Comparison of ENCODE assay signal across 8 mouse cellular contexts in the genomic region with DNA sequence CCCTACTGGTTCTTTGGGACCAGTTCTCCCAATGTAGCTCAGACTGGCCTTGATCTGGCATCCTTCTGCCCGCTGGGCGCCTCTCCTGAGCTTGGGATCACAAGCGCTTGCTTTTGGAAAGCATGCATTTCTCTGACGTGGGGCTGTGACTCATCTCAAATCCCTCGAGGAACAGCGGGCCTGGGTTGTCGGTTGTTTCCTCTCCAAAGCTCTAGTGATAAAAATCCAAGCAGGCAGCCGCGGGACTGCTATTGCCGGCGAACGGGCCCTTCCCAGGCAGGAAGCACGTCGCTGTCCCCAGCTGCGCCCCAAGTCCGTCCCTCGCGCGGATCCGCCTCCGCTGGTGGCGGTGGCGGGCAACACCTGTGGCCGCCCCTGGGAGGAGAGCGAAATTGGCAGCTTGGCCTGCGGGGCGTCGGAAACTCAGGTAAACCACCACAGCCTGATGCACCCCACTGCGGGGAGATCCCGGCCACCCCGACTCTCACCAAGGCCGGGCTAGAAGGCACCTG. TPM values are rescaled to one million over a fixed set of nuclear protein-coding genes. Genes with fewer than 3 reads are reported as not detected.
DNase-seq lines count a peak whose midpoint lies in the region; ATAC-seq and TF ChIP-seq lines count a peak whose summit lies in the region.

No protein-coding gene starts in this region.

- DNase-seq in adrenal gland, postnatal 36 days: peak; percentile 84 to 89
- peak; percentile 85 for DNase-seq in embryonic facial prominence, embryonic 14.5 days (ENCODE audit: low spot score)
- DNase-seq in heart, adult 2 months: peak; percentile 86 to 89
- peak; percentile 87 for DNase-seq in kidney, adult 2 months
- peak; percentile 76 for DNase-seq in skeletal muscle tissue, adult 2 months (ENCODE audit: low read depth, low spot score)
- DNase-seq in yolk sac, embryonic 10.5 days (ENCODE audit: low spot score): peak; percentile 65

- no peak; the same call in 1 of the 2 replicates for TF ChIP-seq POLR2A in heart, adult 2 months (IDR thresholded peaks at IDR 0.05; ENCODE audit: insufficient read depth, low read depth, low read length)
- no peak for TF ChIP-seq POLR2A in kidney, adult 2 months (IDR thresholded peaks at IDR 0.05; ENCODE audit: low read depth, low read length)

- peak; percentile 70 for ATAC-seq in embryonic facial prominence, embryonic 14.5 days (ENCODE audit: low read depth)
- no peak for ATAC-seq in limb, embryonic 12.5 days (ENCODE audit: insufficient number of reproducible peaks, insufficient read depth, low FRiP score, low TSS enrichment, low read depth)
- peak; percentile 82 for ATAC-seq in midbrain, embryonic 13.5 days

- no peak; the same call in 1 of the 2 replicates for TF ChIP-seq EP300 in heart, adult 2 months (IDR thresholded peaks at IDR 0.05; ENCODE audit: insufficient read depth, low read depth, low read length)

- H3K27ac ChIP-seq in embryonic facial prominence, embryonic 14.5 days (replicated peaks; ENCODE audit: low read depth, low read length): peak overlapping the region; percentile 16; the same call in 1 of the 2 replicates
- peak overlapping the region; percentile 68 for H3K27ac ChIP-seq in heart, adult 2 months
- H3K27ac ChIP-seq in kidney, adult 2 months (ENCODE audit: insufficient read depth, low read depth, low read length): peak overlapping the region; percentile 21; the same call in 1 of the 2 replicates
- H3K27ac ChIP-seq in limb, embryonic 12.5 days: no peak overlapping the region
- peak overlapping the region; percentile 32; the same call in 1 of the 2 replicates for H3K27ac ChIP-seq in midbrain, embryonic 13.5 days

- H3K79me2 ChIP-seq in heart, adult 2 months (replicated peaks; ENCODE audit: control insufficient read depth, insufficient read depth, low read length): no peaks in the 10 kb centered on the region

- 1% methylated on average over 31 of the region's 32 CpGs for WGBS in embryonic facial prominence, embryonic 14.5 days
- WGBS in heart, adult 2 months: under 1% methylated on average over 32 of the region's 32 CpGs
- WGBS in kidney, adult 2 months: under 1% methylated on average over 32 of the region's 32 CpGs
- WGBS in limb, embryonic 12.5 days: 2% methylated on average over 32 of the region's 32 CpGs
- WGBS in midbrain, embryonic 13.5 days: under 1% methylated on average over 32 of the region's 32 CpGs

- H3K4me1 ChIP-seq in embryonic facial prominence, embryonic 14.5 days (ENCODE audit: control insufficient read depth, insufficient read depth, low read length): no peaks in the 10 kb centered on the region; the same call in 1 of the 2 replicates
- H3K4me1 ChIP-seq in heart, adult 2 months (ENCODE audit: control insufficient read depth, insufficient read depth, low read length): peaks cover 1% of the 10 kb centered on the region
- H3K4me1 ChIP-seq in kidney, adult 2 months (ENCODE audit: control insufficient read depth, insufficient read depth, low read length): no peaks in the 10 kb centered on the region
- H3K4me1 ChIP-seq in limb, embryonic 12.5 days (replicated peaks): peaks cover 9% of the 10 kb centered on the region
- peaks cover 13% of the 10 kb centered on the region for H3K4me1 ChIP-seq in midbrain, embryonic 13.5 days (replicated peaks)

- no peaks in the 10 kb centered on the region for H3K27me3 ChIP-seq in embryonic facial prominence, embryonic 14.5 days (replicated peaks; ENCODE audit: control insufficient read depth, insufficient read depth, low read length)
- H3K27me3 ChIP-seq in heart, adult 2 months (ENCODE audit: control insufficient read depth, insufficient read depth, low read length): no peaks in the 10 kb centered on the region
- H3K27me3 ChIP-seq in kidney, adult 2 months (replicated peaks; ENCODE audit: control insufficient read depth, insufficient read depth, low read length): no peaks in the 10 kb centered on the region
- H3K27me3 ChIP-seq in limb, embryonic 12.5 days: 0 out of 2 replicates have a peak, but pooled peaks cover 3% of the 10 kb centered on the region
- no peaks in the 10 kb centered on the region for H3K27me3 ChIP-seq in midbrain, embryonic 13.5 days

- H3K4me3 ChIP-seq in embryonic facial prominence, embryonic 14.5 days (ENCODE audit: low read depth, low read length): peak overlapping the region; percentile 42
- peak overlapping the region; percentile 70 for H3K4me3 ChIP-seq in heart, adult 2 months
- peak overlapping the region; percentile 56 for H3K4me3 ChIP-seq in kidney, adult 2 months (ENCODE audit: insufficient read depth, low read depth, low read length)
- peak overlapping the region; percentile 52 for H3K4me3 ChIP-seq in limb, embryonic 12.5 days (replicated peaks)
- H3K4me3 ChIP-seq in midbrain, embryonic 13.5 days (replicated peaks): peak overlapping the region; percentile 41

- intact Hi-C loops in heart, adult 2 months (cut with DNase I): loop anchor here (1.0 to 2.0 kb wide), 2 partner anchors 109 to 195 kb away; no protein-coding TSS in a partner anchor

- no peaks in the 10 kb centered on the region for H3K9me3 ChIP-seq in embryonic facial prominence, embryonic 14.5 days (ENCODE audit: control insufficient read depth, low read length)
- H3K9me3 ChIP-seq in limb, embryonic 12.5 days: no peaks in the 10 kb centered on the region
- no peaks in the 10 kb centered on the region for H3K9me3 ChIP-seq in midbrain, embryonic 13.5 days

- peak; percentile 63 for TF ChIP-seq CTCF in heart, adult 2 months (IDR thresholded peaks at IDR 0.05)
- TF ChIP-seq CTCF in kidney, adult 2 months (conservative IDR thresholded peaks at IDR 0.05; ENCODE audit: insufficient read depth, insufficient read length, low read depth, low read length): no peak

- H3K36me3 ChIP-seq in embryonic facial prominence, embryonic 14.5 days (ENCODE audit: control insufficient read depth, insufficient read depth, low read length): peaks cover 31% of the 10 kb centered on the region
- H3K36me3 ChIP-seq in heart, adult 2 months (ENCODE audit: control insufficient read depth, insufficient read depth, low read length): no peaks in the 10 kb centered on the region
- H3K36me3 ChIP-seq in kidney, adult 2 months (ENCODE audit: control insufficient read depth, insufficient read depth, low read length): no peaks in the 10 kb centered on the region
- peaks cover 36% of the 10 kb centered on the region for H3K36me3 ChIP-seq in limb, embryonic 12.5 days
- H3K36me3 ChIP-seq in midbrain, embryonic 13.5 days: peaks cover 30% of the 10 kb centered on the region

- H3K4me2 ChIP-seq in embryonic facial prominence, embryonic 14.5 days (ENCODE audit: low read depth, low read length): peak overlapping the region; percentile 71
- H3K4me2 ChIP-seq in limb, embryonic 12.5 days: peak overlapping the region; percentile 83
- peak overlapping the region; percentile 65 for H3K4me2 ChIP-seq in midbrain, embryonic 13.5 days (replicated peaks)

- H3K9ac ChIP-seq in embryonic facial prominence, embryonic 14.5 days (ENCODE audit: low read depth, low read length): peak overlapping the region; percentile 62
- peak overlapping the region; percentile 78 for H3K9ac ChIP-seq in heart, adult 2 months (ENCODE audit: low read depth, low read length)
- H3K9ac ChIP-seq in limb, embryonic 12.5 days (replicated peaks): peak overlapping the region; percentile 66
- H3K9ac ChIP-seq in midbrain, embryonic 13.5 days (replicated peaks): peak overlapping the region; percentile 61

RNA-seq across cellular contexts. Expression of a gene that starts 14.1 kb away (rescaled TPM):
- 10 to 100 TPM; 36.7 to 49.2 TPM for total RNA-seq in adrenal gland, postnatal 36 days (2021)
- 39.3 and 40.9 TPM in 2 replicates for polyA plus RNA-seq in embryonic facial prominence, embryonic 14.5 days (2014; fragmentation: Nextera tagmentation; extraction: Ambion mirVana)
- 10 to 100 TPM; 50.2 to 57.5 TPM for total RNA-seq in heart, adult 2 months (2021)
- 52.4 and 99.9 TPM in 2 replicates for polyA plus RNA-seq in heart, adult 2 months (2012; rRNA removed)
- polyA plus RNA-seq in kidney, adult 2 months (2012; rRNA removed): 42.5 and 47.2 TPM in 2 replicates
- 43.2 and 46.8 TPM in 2 replicates for polyA plus RNA-seq in limb, embryonic 12.5 days (2016; fragmentation: Nextera tagmentation; extraction: Ambion mirVana)
- 53.1 and 53.5 TPM in 2 replicates for polyA plus RNA-seq in midbrain, embryonic 13.5 days (2015; fragmentation: Nextera tagmentation; extraction: Ambion mirVana)

RNA-seq across cellular contexts. Expression of a gene that starts 26.2 kb away (rescaled TPM):
- total RNA-seq in adrenal gland, postnatal 36 days (2021): not detected
- polyA plus RNA-seq in embryonic facial prominence, embryonic 14.5 days (2014; fragmentation: Nextera tagmentation; extraction: Ambion mirVana): 0.08 TPM in 1 of 2 replicates, not detected in the other
- not detected for total RNA-seq in heart, adult 2 months (2021)
- not detected in 2 replicates for polyA plus RNA-seq in heart, adult 2 months (2012; rRNA removed)
- not detected in 2 replicates for polyA plus RNA-seq in kidney, adult 2 months (2012; rRNA removed)
- not detected in 2 replicates for polyA plus RNA-seq in limb, embryonic 12.5 days (2016; fragmentation: Nextera tagmentation; extraction: Ambion mirVana)
- polyA plus RNA-seq in midbrain, embryonic 13.5 days (2015; fragmentation: Nextera tagmentation; extraction: Ambion mirVana): not detected in 2 replicates

RNA-seq across cellular contexts. Expression of a gene that starts 33.3 kb away (rescaled TPM):
- 1 to 10 TPM; 5.3 to 7.1 TPM for total RNA-seq in adrenal gland, postnatal 36 days (2021)
- 4.3 and 4.7 TPM in 2 replicates for polyA plus RNA-seq in embryonic facial prominence, embryonic 14.5 days (2014; fragmentation: Nextera tagmentation; extraction: Ambion mirVana)
- 1 to 10 TPM; 1.2 to 1.3 TPM for total RNA-seq in heart, adult 2 months (2021)
- 1.5 and 1.8 TPM in 2 replicates for polyA plus RNA-seq in heart, adult 2 months (2012; rRNA removed)
- 20.9 and 24.9 TPM in 2 replicates for polyA plus RNA-seq in kidney, adult 2 months (2012; rRNA removed)
- 2.8 and 4.3 TPM in 2 replicates for polyA plus RNA-seq in limb, embryonic 12.5 days (2016; fragmentation: Nextera tagmentation; extraction: Ambion mirVana)
- polyA plus RNA-seq in midbrain, embryonic 13.5 days (2015; fragmentation: Nextera tagmentation; extraction: Ambion mirVana): 2.6 and 3.1 TPM in 2 replicates

RNA-seq across cellular contexts. Expression of a gene that starts 33.5 kb away (rescaled TPM):
- total RNA-seq in adrenal gland, postnatal 36 days (2021): 1 to 10 TPM in 1 of 2 experiments, under 1 TPM in 1; 0.43 to 1.5 TPM
- 5.6 and 7.9 TPM in 2 replicates for polyA plus RNA-seq in embryonic facial prominence, embryonic 14.5 days (2014; fragmentation: Nextera tagmentation; extraction: Ambion mirVana)
- total RNA-seq in heart, adult 2 months (2021): 1 to 10 TPM; 4.9 to 8.2 TPM
- 1.8 and 2.1 TPM in 2 replicates for polyA plus RNA-seq in heart, adult 2 months (2012; rRNA removed)
- polyA plus RNA-seq in kidney, adult 2 months (2012; rRNA removed): 1.2 and 2.8 TPM in 2 replicates
- 3.5 and 3.6 TPM in 2 replicates for polyA plus RNA-seq in limb, embryonic 12.5 days (2016; fragmentation: Nextera tagmentation; extraction: Ambion mirVana)
- 3.1 and 4.4 TPM in 2 replicates for polyA plus RNA-seq in midbrain, embryonic 13.5 days (2015; fragmentation: Nextera tagmentation; extraction: Ambion mirVana)
